Mouse (Mus musculus) right cerebral cortex, adult 18-20 months (tissue): Measurements from ENCODE around the gene Adamts5.
A peak's percentile ranks its signal among the peaks of the same experiment; 100 is the strongest.

Source experiments
- DNase-seq: peaks from one replicate; pipeline ENCODE4 v3.0.0; 2022; ENCODE audit warnings: mixed read lengths

Gene Adamts5

GRCm38 (mm10) chr16:85819808-85820458 is 81.7 kb downstream of the Adamts5 start:
- no peak for DNase-seq

GRCm38 (mm10) chr16:85814116-85814515 is 87.5 kb downstream of the Adamts5 start:
- DNase-seq, result no peak

GRCm38 (mm10) chr16:85807626-85808025 is 94.0 kb downstream of the Adamts5 start:
- DNase-seq, result peak; percentile 27

- peak; percentile 44 for DNase-seq
These were observed 94.6 kb downstream of the Adamts5 start for GRCm38 (mm10) chr16:85807072-85807471.
